Mouse (Mus musculus) gastrocnemius, adult 8-10 months (tissue): Measurements from ENCODE around the gene Prpf18. TPM values are rescaled to one million over a fixed set of nuclear protein-coding genes. Genes with fewer than 3 reads are reported as not detected.
"Not testable (repeated sequence)": the region's sequence is repeated elsewhere in the genome, so short reads cannot be mapped to it uniquely, and the experiment has no call there.

ENCODE experiments used
- DNase-seq, 2 experiments: peaks; one replicate each; pipeline ENCODE4 v3.0.0; 2022; ENCODE audit warnings: low spot score in 2 of 2
- total RNA-seq, 4 experiments: library from RNA; stranded (reverse); gene quantifications; 2 replicates each; pipeline ENCODE4 v1.2.4; 2022

Prpf18 gene
- total RNA-seq, result 10 to 100 TPM; 38.0 to 46.6 (median 42.7) TPM

DNA sequence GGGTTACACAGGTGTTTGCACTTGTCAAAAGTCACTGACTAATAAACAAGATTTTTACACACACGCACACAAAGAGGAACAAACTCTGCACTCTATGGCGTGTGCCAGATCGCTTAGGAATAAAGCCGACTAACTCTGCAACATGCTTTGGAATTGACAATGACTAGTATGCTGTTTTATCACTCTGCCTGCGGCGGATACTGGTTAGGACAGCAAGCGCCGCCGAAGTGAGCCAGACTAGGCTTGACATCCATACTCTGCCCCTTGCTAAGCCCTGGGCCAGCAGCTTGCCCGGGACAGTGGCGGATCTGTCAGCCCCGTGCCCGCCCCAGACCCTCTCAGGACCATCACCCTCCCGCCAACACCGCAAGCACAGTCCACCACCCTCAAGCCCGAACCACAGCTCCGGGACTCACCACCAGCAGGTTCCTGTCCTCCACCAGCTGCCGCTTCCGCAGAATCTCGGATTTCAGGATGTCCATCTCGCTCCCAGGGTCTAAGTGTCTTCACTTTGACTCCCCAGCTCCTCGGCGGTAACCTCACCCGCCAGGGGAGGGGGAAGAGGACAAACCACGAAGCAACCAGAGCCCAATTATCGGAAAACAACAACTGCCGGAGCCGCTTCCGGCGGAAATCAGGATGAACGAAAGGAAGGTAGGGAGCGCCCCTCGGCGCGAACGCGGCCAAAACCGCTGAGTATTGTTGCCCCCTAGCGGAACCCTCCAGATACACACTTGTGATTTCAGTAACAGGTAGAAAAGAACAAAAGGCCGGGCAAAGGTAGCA is at the start of gene Prpf18:
TSS of gene Prpf18 (minus strand) at position 614 of the 786 bp plus-strand sequence.
- DNase-seq, result peak; percentile 65 to 66

DNA sequence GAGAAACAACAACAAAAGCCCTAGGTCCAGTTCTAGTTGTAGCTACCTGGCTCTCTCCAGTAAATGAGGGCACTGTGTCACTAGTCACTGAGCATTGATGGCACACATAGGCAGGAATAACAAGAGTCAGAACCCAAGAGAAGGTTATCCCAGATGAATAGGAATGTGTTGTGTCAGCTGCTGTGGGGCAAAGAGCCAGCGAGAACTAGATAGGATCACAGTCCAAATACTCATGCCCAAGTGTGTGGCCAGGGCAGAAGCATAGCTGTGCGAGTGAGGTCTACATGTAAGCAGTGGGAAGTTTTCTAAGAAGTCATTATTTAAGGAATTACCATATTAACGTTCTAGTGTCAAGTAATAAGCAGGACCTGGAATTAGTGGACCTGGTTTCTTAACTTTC is 28.0 kb upstream of the Prpf18 start:
- DNase-seq, result no peak

DNA sequence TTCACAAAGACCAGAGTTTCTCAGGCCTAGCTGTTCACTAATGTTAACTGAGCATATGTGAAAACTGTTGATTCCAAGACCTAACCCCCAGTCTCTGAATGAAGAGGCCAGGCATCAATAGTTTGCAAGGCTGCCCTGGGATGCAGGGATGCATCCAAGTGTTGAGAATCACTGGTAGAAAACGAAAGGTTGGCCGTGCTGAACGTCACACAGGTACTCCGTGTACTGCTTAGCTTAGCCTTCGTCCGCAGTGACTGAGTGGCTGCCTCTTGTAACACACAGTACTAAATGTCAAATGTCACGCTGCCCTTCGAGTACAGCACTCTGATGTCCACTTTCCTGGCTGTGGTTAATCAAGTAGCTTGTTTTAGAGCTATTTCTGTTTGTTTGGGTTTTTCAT is 19.7 kb upstream of the Prpf18 start:
- DNase-seq, result no peak

DNA sequence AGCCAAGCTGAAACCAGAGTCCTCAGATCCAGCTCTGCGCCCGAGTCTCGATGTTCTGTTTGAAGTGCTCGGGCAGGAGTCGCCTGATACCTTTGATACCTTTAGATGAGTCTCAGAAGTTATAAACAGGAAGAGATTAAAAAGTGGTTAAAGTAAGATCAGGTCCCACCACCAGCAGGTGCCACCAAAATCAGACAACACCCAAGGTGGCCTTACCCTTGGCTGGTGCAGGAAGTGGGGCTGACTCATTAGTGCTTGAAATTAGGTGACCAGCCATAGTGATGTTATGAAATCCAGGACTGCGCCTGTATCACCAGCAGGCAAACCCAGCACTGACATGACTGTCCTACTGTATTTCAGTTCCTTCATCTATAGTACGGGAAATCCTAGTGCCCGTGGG is 17.8 kb upstream of the Prpf18 start:
- DNase-seq, result no peak

DNA sequence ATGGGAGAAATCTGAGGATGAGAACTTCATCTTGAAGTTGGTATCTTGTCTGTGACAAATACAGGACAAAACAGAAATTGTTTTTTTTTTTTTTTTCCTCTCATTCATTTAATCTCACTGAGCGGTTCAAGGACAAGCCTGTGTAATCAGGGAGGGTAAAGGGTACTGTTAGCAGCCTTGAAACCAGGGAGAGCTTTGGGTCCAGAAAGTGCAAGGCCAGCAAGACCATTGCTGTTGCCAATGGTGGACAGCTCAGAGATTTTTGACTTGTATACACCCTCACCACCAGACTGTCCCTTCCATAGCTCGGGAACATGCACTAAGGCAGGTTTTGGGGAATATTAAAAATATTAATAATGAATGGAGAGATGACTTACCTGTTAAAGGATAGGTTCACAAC is 16.7 kb upstream of the Prpf18 start:
- DNase-seq, result no peak

DNA sequence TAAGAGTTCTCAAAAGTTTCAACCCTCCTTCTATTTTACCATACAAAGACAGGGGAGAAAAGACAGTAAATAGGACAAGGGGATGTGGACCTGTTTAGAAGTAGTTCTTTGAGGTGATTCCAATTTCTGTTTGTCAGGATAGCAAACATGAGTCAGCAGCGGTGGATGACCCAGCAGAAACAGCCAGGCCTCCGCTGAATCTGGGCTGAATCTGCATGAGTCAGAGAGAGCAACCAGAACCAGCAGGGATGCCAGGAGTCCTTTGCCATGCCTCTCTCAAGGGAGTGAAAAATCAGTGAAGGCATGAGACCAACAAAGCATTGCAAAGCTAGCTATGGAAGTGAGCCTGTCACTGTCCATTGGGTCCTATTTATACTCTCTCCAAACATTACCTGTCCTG is 8.8 kb upstream of the Prpf18 start:
- no peak for DNase-seq

DNA sequence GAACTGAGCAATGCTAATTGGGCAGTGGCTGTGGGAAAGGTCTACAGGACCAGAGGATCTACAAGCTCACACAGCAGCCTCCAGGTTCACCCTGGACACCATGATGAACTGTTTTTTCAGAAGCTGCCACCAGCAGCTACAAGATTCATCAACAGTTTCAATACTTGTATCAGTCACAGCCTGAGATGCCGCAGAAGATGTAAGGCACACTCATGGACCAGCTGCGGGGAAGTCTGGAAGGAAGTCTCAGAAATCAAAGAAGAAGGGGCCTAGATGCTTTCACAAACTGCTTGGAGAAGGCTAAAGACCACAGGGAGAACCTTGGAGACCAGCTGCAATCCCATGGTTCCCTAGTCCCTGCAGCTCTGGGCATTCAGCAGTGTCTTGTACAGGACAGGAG is 2.3 kb downstream of the Prpf18 start:
- DNase-seq, result no peak

DNA sequence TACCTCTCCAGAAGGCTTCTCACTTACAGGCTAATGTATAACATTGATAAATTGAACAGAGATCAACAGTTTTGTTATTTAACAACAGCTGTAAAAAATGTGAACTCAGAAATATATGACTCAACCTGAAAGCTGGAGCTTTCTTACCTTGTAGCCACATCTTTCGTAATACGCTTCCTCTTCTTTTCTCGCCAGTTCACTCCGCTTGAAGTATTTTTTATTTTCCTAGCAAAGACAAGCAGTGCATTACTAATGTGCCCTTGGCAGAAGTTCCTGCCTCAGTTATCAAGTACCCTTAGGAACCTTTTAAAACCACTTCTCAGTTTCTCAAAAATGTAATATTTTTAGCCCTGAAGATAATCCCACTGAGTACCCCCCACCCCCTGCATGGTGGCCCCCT is 3.8 kb downstream of the Prpf18 start:
- DNase-seq, result no peak

DNA sequence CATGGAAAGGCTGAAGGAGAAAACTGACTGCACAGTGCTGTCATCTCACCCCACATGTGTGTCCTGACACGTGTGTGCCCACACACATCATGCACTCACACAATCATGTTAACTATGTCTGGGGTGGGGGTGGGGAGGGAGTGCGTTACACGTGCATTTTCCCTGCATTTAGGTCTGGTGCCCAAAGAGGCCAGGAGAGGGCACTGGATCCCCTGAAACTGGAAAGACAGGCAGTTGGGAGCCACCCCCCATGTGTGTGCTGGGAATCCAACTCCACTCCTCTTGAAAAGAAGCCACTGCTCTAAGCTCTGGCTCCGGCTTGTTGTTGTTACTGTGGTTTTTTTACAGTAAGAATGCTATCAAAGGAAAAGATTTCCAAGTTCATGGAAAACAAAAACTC is 6.8 kb downstream of the Prpf18 start:
- DNase-seq, result no peak

DNA sequence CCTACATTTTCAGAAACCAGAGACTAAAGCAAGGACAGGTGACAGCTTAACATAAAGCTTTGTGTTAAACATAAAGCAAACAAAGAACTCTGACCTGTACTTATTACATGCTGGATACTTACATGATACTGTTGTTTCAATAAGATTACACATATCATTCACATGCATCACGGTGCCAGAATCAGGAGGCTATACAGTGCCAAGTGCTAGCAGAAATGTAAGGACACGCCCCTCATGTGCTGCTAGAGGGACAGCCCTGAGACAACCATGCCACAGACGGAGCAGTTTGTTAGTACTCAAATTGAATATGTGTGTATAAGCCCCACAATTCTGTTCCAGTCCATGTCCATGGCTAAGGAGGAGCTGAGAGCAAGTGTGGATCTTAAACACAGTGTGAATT is 13.7 kb downstream of the Prpf18 start:
- no peak for DNase-seq

DNA sequence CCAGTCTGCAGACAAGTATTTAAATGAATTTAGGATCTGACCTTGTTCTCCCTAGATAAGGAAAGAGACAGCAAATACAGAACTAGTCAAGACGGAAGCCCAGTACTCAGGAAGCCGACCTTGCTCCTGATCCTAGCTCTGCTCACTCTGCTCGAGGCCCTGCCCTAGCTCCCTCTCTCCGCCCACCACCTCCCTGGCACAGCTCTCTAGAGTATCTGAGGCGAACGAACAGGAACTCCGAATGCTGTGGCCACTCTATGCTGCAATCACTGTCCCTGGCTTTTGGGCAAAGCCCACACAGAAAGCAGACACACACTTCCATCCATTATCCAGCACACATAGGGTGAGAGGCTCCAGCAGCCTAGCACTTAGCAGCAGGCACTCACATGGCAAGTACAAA is 15.3 kb downstream of the Prpf18 start:
- no peak for DNase-seq

DNA sequence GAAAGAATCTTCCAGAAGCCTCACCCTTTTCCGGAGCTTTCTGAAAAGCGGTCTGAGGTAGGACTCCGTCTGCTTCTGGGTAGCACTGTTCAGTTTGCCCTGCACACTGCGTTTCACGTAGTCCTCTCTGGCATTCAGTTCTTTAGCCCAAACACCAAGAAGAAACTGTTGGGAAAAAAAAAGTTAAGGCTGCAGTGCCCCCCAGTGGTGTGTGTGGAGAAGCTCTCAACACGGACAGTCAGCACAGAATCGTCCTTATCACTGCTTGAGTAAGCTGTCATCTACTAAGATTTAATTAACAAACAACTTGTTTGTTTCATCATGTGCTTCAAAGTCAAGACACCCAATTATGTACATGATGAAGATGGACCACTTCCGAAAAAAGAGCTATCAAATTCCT is 16.1 kb downstream of the Prpf18 start:
- DNase-seq, result no peak

DNA sequence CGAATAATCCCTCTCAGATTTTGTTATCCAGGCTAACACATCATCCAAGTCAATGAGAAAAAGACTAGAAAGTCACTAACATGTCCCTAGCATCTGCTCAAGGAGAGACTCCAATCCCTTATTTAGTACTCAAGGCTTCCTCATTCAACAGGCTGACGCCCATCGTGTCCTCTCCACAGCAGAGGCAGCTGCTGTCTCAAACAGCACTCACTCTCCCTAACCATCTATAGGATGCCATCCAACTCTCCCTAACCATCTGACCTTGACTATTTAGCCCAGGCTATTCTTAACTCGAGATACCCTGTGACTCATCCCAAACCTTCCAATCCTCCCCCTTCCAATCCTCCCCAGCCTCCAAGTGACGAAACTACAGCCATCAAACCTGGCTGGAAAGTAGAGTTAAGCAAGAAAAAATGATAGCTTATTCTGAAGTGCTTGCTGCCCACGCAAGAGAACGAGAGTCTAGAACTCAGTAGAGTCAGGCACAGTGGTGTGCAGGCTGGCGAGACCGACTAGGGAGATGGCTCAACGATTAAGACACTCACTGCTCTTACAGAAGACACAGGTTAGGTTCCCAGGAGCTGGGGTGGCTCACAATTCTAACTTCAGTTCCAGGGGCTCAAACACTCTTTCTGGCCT is 21.6 kb downstream of the Prpf18 start:
- DNase-seq, result no peak

DNA sequence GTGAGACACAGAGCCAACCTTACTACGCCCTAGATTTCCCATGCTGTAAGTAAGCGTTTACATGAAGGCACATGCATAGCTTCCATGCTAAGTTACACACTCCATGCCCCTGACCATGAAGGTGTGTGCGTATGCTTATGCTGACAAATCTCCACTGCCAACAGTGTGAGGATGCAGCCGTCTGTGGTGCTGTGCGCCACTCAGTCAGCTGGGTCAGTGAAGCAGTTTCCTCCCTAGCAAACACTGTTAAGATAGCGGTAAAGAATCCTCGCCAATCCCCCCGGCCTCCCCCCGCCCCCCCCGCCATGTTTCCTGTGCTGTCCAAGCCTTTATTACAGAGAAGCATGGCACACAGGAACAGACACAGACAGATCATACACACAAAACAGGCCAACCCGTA is 22.4 kb downstream of the Prpf18 start:
- DNase-seq, result no peak

DNA sequence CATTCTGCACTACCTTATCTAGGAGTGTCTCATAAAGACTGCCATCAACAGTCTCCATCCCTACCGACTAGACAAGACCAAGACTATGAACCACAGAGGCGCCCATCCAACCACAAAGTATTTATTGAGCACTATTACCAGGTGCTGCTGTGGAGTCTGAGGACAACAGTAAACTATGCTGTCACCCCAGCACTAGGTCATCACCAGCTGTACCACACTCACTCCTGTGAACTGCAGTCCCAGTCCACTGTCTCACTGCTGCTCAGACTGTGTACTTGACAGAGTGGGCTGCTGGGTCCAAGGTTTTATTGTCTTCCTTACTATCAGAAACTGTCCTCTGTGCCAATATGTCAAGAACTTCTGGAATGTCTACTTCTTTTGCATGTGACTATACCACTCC is 23.0 kb downstream of the Prpf18 start:
- no peak for DNase-seq

DNA sequence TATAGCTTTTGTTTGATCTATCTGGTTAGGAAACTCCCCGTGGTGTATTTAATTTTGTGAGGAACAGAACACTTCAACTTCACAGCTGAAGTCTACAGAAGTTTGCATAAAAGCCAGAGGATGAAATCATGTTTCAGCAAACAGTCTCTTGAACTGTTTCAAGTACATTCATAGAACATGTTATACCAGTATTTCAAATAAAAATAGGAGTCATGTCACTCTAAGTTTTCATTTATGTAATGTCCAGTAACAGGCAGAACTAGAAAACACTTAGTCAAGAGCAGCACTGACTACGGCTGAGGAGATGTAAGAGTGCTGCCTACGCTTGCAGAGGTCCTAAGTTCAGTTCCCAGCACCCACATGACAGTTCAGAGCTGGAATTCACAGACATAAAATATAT is 25.0 kb downstream of the Prpf18 start:
- no peak for DNase-seq

DNA sequence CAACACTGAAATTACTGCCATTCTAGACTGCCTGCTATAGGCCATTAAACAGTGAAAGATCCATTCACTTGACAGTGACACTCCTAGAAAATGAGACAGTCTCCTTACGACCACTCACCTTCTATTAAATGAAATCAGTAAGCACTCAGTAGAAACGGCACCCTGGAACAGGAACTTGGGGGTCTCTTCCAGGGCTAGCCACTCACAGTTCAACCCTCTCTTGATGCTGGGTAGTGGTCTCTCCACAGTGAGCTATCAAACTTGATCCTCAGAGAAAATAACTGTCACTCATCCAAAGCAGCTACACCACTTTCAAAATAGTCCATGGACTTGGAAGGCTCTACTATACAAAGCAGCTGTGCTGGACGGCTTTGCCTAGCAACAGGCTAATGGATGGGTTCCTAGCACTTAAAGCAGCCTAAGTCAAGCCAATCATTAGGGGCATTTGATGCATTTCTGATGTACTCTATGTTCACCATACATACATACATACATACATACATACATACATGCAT is 30.4 kb downstream of the Prpf18 start:
- DNase-seq, result no peak

DNA sequence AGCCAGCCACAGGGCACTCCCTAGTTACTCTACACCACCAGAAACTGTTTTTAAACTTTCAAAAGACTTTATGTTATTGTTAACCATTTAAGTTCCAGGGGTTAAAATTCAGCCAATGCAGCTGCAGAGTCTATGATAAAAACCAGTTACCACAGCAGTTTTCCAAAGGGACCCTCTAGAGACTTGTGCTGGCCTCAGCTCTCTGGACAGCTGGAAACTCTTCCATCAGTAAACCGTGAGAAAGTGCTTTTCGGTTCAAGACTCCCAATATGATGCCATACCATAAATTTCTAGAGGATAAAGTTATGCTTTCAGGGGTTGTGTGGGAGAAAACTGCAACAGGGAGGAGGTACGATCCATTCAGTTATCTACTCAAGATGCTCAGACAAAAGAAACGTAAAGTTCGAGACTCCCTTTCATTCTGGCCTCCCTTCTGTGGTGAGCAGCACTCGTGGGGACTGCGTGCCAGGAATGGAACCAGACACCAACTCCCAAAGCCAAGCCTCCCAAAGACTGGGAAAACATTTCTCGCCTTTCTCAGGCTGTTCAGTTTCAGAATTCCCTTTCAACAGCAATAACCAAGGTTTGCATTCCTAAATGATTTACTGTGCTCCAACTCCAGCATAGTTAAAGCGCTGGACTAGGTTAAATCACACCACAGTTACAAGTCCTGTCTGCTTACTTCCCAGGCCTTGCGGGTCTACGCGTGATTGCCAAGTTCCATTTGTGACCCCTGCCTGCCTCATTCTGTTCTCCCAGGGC is 31.1 kb downstream of the Prpf18 start:
- DNase-seq, result peak; percentile 43 to 58

DNA sequence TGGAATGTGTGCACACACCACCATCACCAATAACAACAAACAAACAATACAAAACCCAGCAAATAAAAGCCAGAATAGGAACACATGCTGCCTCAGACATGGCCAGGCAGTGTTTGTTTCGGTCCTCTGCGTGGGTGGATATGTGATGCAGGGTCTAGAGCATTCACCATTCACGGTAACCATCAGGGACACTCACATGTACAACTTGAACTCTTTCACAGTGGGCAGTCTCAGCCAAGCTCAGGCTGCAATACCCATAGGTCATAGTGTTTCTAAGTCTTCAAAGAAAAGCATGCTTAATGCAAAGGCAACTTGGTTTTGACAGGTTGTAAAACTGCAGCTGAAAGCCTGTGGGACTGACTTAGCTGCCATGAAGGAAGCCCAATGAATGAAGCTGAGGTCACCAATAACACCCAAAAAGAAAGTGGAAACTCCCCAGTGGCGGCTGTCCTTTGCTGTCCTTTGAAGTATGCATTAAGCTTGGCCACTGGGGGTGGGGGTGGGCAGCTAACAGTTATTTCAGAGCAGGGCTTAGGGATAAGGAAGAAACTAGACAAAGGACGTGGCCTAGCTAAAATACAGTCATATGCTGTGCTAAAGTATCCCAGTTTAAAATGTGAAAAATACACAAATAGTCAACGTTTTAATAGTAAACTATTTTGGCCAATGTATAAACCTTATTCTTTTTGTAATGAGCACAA is 31.9 kb downstream of the Prpf18 start:
- no peak for DNase-seq

DNA sequence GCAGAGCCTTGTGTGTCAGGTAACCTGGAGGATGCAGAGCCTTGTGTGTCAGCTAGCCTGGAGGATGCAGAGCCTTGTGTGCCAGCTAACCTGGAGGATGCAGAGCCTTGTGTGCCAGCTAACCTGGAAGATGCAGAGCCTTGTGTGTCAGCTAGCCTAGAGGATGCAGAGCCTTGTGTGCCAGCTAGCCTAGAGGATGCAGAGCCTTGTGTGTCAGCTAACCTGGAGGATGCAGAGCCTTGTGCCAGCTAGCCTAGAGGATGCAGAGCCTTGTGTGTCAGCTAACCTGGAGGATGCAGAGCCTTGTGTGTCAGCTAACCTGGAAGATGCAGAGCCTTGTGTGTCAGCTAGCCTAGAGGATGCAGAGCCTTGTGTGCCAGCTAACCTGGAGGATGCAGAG is 32.8 kb downstream of the Prpf18 start:
- DNase-seq, result not testable (repeated sequence)

DNA sequence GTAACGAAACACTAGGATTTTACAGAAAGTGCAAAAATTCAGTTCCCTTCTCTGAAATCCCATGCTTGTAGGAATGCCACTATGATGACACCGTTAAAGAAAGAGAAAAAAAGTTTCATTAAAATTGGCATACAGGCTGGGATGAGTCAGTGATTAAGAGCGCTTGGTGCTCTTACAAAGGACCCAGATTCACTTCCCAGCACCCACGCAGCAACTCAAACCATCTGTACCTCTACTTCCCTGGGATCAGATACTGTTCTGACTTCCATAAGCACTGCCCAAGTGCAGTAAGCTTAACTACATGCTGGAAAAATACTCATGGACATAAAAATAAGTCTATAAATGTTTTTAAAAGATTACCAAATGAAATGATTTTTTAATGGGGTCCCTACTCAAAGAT is 34.9 kb downstream of the Prpf18 start:
- no peak for DNase-seq
